Mouse (Mus musculus): ENCODE data around the gene Pigq.

- TF ChIP-seq POLR2A (IDR thresholded peaks at IDR 0.05; ENCODE audit: low read depth, low read length): no peak
- TF ChIP-seq CTCF (conservative IDR thresholded peaks at IDR 0.05; ENCODE audit: insufficient read depth, insufficient read length, low read depth, low read length): no peak
Observed at GRCm38 (mm10) chr17:25982913-25983312, 38.2 kb upstream of the Pigq start.

Measured in kidney, adult 2 months (tissue).